Mouse (Mus musculus) midbrain, embryonic 16.5 days (tissue): Measurements from ENCODE around the gene Glis1. TPM values are rescaled to one million over a fixed set of nuclear protein-coding genes. Genes with fewer than 3 reads are reported as not detected.

ENCODE experiments used
- ATAC-seq: fragments of 200-750 bp; cut with Nextera tagmentation; 2 replicates; pipeline ENCODE4 v1.8.0; 2017; ENCODE audit warnings: moderate TSS enrichment
- H3K27ac ChIP-seq: fragments of 300-500 bp; sonication (generic); 2 replicates; pipeline ENCODE4 v1.5.1; 2014; ENCODE audit warnings: mild to moderate bottlenecking, low read length, mixed read lengths
- H3K27me3 ChIP-seq: fragments of 300-500 bp; sonication (generic); 2 replicates; pipeline ENCODE4 v1.6.1; 2014; ENCODE audit warnings: low read depth, low read length, mixed read lengths; ENCODE audit not compliant: control insufficient read depth, insufficient read depth
- H3K36me3 ChIP-seq: fragments of 300-500 bp; sonication (generic); 2 replicates; pipeline ENCODE4 v1.6.1; 2014; ENCODE audit warnings: mild to moderate bottlenecking, low read length, moderate library complexity, mixed read lengths; ENCODE audit not compliant: control insufficient read depth, insufficient read depth
- H3K4me1 ChIP-seq: fragments of 300-500 bp; sonication (generic); 2 replicates; pipeline ENCODE4 v1.6.1; 2014; ENCODE audit warnings: mild to moderate bottlenecking, low read length, mixed read lengths; ENCODE audit not compliant: control insufficient read depth, insufficient read depth
- H3K4me2 ChIP-seq: fragments of 300-500 bp; sonication (generic); 2 replicates; pipeline ENCODE4 v1.6.1; 2014; ENCODE audit warnings: mild to moderate bottlenecking, low read length, mixed read lengths
- H3K4me3 ChIP-seq: fragments of 300-500 bp; sonication (generic); 2 replicates; pipeline ENCODE4 v1.5.1; 2014; ENCODE audit warnings: low read depth, mild to moderate bottlenecking, low read length, moderate library complexity, mixed read lengths
- H3K9ac ChIP-seq: fragments of 300-500 bp; sonication (generic); 2 replicates; pipeline ENCODE4 v1.6.1; 2014; ENCODE audit warnings: low read depth, low read length, mixed read lengths
- H3K9me3 ChIP-seq: fragments of 300-500 bp; sonication (generic); replicated peaks from 2 replicates; pipeline ENCODE4 v1.6.1; 2014; ENCODE audit warnings: mild to moderate bottlenecking, low read length, mixed read lengths; ENCODE audit not compliant: control insufficient read depth, poor library complexity, severe bottlenecking
- WGBS: fragments of 180-500 bp; shearing (Covaris S2); extraction: QIAGEN DNeasy Blood & Tissue Kit; methylation state at CpG from one replicate; pipeline ENCODE4 v1.1.7; 2014; 5-methylcytosine and 5-hydroxymethylcytosine counted together
- polyA plus RNA-seq: library from polyadenylated mRNA; unstranded; fragments of >200 nt; fragmentation: Nextera tagmentation; extraction: Ambion mirVana; gene quantifications from 2 replicates; pipeline ENCODE4 v1.2.1, GENCODE M21; 2015

Glis1 gene
- polyA plus RNA-seq, 1 experiment from 2014 or later = 2.4 TPM

GRCm38 (mm10) chr4:107652598-107653279 is 218.3 kb downstream of the Glis1 start:
- Histone ChIP-seq H3K4me1 (peaks cover 4% of the 10 kb centered on the region; the same call in 1 of the 2 replicates), H3K27me3 (0 out of 2 replicates have a peak, but pooled peaks cover 2% of the 10 kb centered on the region), H3K9ac (no peak overlapping the region), H3K9me3 (no peaks in the 10 kb centered on the region), H3K27ac (no peak overlapping the region), H3K4me3 (no peak overlapping the region), H3K36me3 (no peaks in the 10 kb centered on the region), H3K4me2 (no peak overlapping the region)
- ATAC-seq = peak; percentile 91
- WGBS = 13% methylated on average over 7 of the region's 7 CpGs

- H3K4me2 ChIP-seq = no peak overlapping the region
- H3K4me3 ChIP-seq = no peak overlapping the region
- 65% methylated on average over 5 of the region's 5 CpGs for WGBS
- H3K4me1 ChIP-seq = peaks cover 4% of the 10 kb centered on the region; the same call in 1 of the 2 replicates
- H3K27ac ChIP-seq = no peak overlapping the region
- 0 out of 2 replicates have a peak, but pooled peaks have one; percentile 20 for ATAC-seq
- 0 out of 2 replicates have a peak, but pooled peaks cover 2% of the 10 kb centered on the region for H3K27me3 ChIP-seq
- H3K9me3 ChIP-seq = no peaks in the 10 kb centered on the region
- no peaks in the 10 kb centered on the region for H3K36me3 ChIP-seq
- no peak overlapping the region for H3K9ac ChIP-seq
These were observed 218.9 kb downstream of the Glis1 start for GRCm38 (mm10) chr4:107653280-107653643.

DNA sequence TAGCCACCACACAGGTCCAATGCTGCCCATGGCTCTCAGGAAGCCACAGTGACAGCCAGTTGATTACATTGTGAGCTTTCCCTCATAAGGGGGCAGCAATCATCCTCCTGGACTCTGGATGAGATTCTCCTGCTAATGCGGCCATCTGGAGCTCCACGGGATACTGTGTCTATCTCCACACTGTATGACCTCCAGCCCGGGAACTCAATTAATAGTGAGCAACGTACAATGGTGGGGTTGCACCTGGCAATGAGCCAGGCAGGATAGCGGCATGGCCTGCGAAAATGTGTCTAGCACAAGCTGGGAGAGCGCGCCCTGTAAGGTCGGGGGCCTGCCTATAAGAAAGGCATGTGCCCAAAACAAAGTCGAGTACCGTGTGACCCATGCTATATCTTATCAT is 226.3 kb downstream of the Glis1 start:
- no peak overlapping the region for H3K4me3 ChIP-seq
- H3K27ac ChIP-seq = no peak overlapping the region
- no peaks in the 10 kb centered on the region for H3K27me3 ChIP-seq
- H3K36me3 ChIP-seq = no peaks in the 10 kb centered on the region
- no peaks in the 10 kb centered on the region for H3K4me1 ChIP-seq
- H3K9ac ChIP-seq = no peak overlapping the region
- H3K9me3 ChIP-seq = no peaks in the 10 kb centered on the region
- ATAC-seq = no peak
- no peak overlapping the region for H3K4me2 ChIP-seq
- WGBS = 80% methylated on average over 11 of the region's 11 CpGs

DNA sequence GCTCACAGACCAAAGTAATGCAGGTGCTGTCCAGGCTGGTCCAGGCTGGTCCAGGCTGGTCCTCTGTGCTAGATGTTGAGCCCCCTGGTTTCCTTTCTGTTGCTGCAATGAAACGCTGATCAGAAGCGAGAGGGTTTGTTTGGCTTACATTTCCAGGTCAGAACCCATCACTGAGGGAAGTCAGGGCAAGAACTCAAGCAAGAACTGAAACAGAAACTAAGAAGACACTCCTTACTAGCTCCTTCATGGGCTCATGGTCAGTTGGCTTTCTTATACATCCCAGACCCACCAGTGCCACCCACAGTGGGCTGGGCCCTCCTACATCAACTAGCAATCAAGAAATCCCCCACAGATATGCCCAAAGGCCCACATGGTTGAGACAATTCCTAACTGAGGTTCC is 234.1 kb downstream of the Glis1 start:
- Histone ChIP-seq H3K9me3 (no peaks in the 10 kb centered on the region), H3K4me3 (no peak overlapping the region), H3K36me3 (no peaks in the 10 kb centered on the region), H3K4me1 (peaks cover 4% of the 10 kb centered on the region; the same call in 1 of the 2 replicates), H3K27ac (no peak overlapping the region), H3K9ac (no peak overlapping the region), H3K27me3 (no peaks in the 10 kb centered on the region), H3K4me2 (no peak overlapping the region)
- 95% methylated on average over 2 of the region's 2 CpGs for WGBS
- ATAC-seq = no peak

- Histone ChIP-seq H3K27me3 (no peaks in the 10 kb centered on the region), H3K36me3 (no peaks in the 10 kb centered on the region), H3K4me2 (no peak overlapping the region), H3K9me3 (no peaks in the 10 kb centered on the region), H3K4me1 (peaks cover 12% of the 10 kb centered on the region), H3K4me3 (no peak overlapping the region), H3K27ac (no peak overlapping the region), H3K9ac (no peak overlapping the region)
- no peak for ATAC-seq
- WGBS = 64% methylated on average over 5 of the region's 5 CpGs
These were observed 236.3 kb downstream of the Glis1 start for GRCm38 (mm10) chr4:107670731-107671130.

GRCm38 (mm10) chr4:107673638-107674321 is 239.4 kb downstream of the Glis1 start:
- Histone ChIP-seq H3K4me2 (peak overlapping the region; percentile 48), H3K9me3 (no peaks in the 10 kb centered on the region), H3K27ac (peak overlapping the region; percentile 92), H3K4me1 (peaks cover 12% of the 10 kb centered on the region), H3K36me3 (no peaks in the 10 kb centered on the region), H3K4me3 (0 out of 2 replicates have a peak overlapping the region, but pooled peaks have one; percentile 11), H3K27me3 (no peaks in the 10 kb centered on the region), H3K9ac (peak overlapping the region; percentile 49; the same call in 1 of the 2 replicates)
- WGBS = 7% methylated on average over 23 of the region's 23 CpGs
- ATAC-seq = peak; percentile 93

DNA sequence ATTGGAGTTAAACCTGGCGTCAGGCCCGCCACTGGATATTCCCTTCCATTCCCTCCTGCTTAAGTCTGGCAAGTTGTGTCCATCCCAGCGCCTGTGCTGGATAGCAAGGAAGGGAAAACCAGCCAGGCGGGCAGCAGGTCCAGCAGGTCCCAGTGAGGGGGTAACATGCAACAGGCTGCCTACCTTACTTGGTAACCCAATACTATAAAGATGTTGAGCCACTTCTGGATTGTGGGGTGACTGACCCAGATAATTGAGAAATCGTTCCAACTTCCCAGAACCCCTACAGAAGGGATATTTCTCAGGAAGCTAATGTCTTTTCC is 239.9 kb downstream of the Glis1 start:
- H3K9me3 ChIP-seq = no peaks in the 10 kb centered on the region
- H3K36me3 ChIP-seq = no peaks in the 10 kb centered on the region
- H3K27me3 ChIP-seq = no peaks in the 10 kb centered on the region
- H3K4me3 ChIP-seq = no peak overlapping the region
- peaks cover 16% of the 10 kb centered on the region for H3K4me1 ChIP-seq
- ATAC-seq = no peak
- 0 out of 2 replicates have a peak overlapping the region, but pooled peaks have one; percentile 41 for H3K9ac ChIP-seq
- H3K4me2 ChIP-seq = peak overlapping the region; percentile 48
- peak overlapping the region; percentile 92 for H3K27ac ChIP-seq
- 26% methylated on average over 5 of the region's 5 CpGs for whole genome bisulfite sequencing

GRCm38 (mm10) chr4:107675645-107676044 is 241.3 kb downstream of the Glis1 start:
- no peak overlapping the region for H3K4me2 ChIP-seq
- no peak for ATAC-seq
- no peaks in the 10 kb centered on the region for H3K36me3 ChIP-seq
- H3K4me3 ChIP-seq = no peak overlapping the region
- WGBS = 66% methylated on average over 10 of the region's 10 CpGs
- no peaks in the 10 kb centered on the region for H3K27me3 ChIP-seq
- no peak overlapping the region for H3K27ac ChIP-seq
- H3K9me3 ChIP-seq = no peaks in the 10 kb centered on the region
- H3K4me1 ChIP-seq = peaks cover 27% of the 10 kb centered on the region
- no peak overlapping the region for H3K9ac ChIP-seq
